Mouse (Mus musculus): ENCODE measurements around the gene S1pr4.

DNA sequence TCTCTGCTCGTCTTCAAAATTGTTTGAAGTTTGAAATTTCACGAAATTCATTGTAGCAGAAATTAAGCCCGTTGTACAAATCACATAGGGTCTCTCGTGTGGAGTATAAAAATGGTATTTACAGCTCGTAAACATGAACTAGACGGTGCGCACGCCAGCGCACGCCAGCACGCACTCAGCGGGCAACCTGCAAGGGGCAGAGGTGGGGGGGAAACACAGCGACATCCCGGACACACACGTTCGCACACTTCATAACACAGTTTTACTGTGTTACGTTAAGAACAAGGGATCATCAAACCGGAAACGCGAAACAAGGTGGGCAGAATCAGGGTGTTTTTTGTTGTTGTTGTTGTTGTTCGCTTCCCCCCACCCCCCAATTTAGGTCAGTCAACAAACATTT lies 40.5 kb downstream of the S1pr4 start:
- no peak for TF ChIP-seq CTCF (IDR thresholded peaks at IDR 0.05; ENCODE audit: low read depth)
- no peak for TF ChIP-seq EP300 (IDR thresholded peaks at IDR 0.05; ENCODE audit: low read depth)

All from liver, postnatal 0 days (tissue).